Mouse (Mus musculus): Measurements from ENCODE around the gene Slit2. TPM values are rescaled to one million over a fixed set of nuclear protein-coding genes. Genes with fewer than 3 reads are reported as not detected.

The Slit2 gene
- polyA plus RNA-seq, 1 experiment from 2014 or later, result 19.4 TPM

- 26% methylated on average over 1 of the region's 1 CpGs for WGBS
- Histone ChIP-seq H3K4me1 (ENCODE audit: control insufficient read depth, insufficient read depth, low read length) (no peaks in the 10 kb centered on the region), H3K27me3 (ENCODE audit: control insufficient read depth, insufficient read depth, low read length) (no peaks in the 10 kb centered on the region), H3K4me2 (ENCODE audit: low read depth, low read length) (no peak overlapping the region), H3K9ac (replicated peaks; ENCODE audit: low read length) (no peak overlapping the region), H3K36me3 (replicated peaks; ENCODE audit: control insufficient read depth, insufficient read depth, low read depth, low read length) (no peaks in the 10 kb centered on the region), H3K27ac (replicated peaks; ENCODE audit: low read depth, low read length) (no peak overlapping the region), H3K9me3 (replicated peaks; ENCODE audit: control insufficient read depth, low read length) (no peaks in the 10 kb centered on the region), H3K4me3 (ENCODE audit: low read depth, low read length) (no peak overlapping the region)
- no peak for DNase-seq (ENCODE audit: low spot score)
- peak; percentile 59; the same call in 1 of the 2 replicates for ATAC-seq (replicated peaks; ENCODE audit: insufficient number of reproducible peaks, low FRiP score, low TSS enrichment, low read depth)
Measured at GRCm38 (mm10) chr5:48078730-48079129, 95.8 kb downstream of the Slit2 start.

GRCm38 (mm10) chr5:48081223-48081881, 98.4 kb downstream of the Slit2 start:
- peak; percentile 28 for DNase-seq (ENCODE audit: low spot score)
- H3K36me3 ChIP-seq (replicated peaks; ENCODE audit: control insufficient read depth, insufficient read depth, low read depth, low read length), result no peaks in the 10 kb centered on the region
- no peak overlapping the region for H3K27ac ChIP-seq (replicated peaks; ENCODE audit: low read depth, low read length)
- H3K4me1 ChIP-seq (ENCODE audit: control insufficient read depth, insufficient read depth, low read length), result no peaks in the 10 kb centered on the region
- no peaks in the 10 kb centered on the region for H3K27me3 ChIP-seq (ENCODE audit: control insufficient read depth, insufficient read depth, low read length)
- H3K9me3 ChIP-seq (replicated peaks; ENCODE audit: control insufficient read depth, low read length), result no peaks in the 10 kb centered on the region
- H3K4me3 ChIP-seq (ENCODE audit: low read depth, low read length), result no peak overlapping the region
- H3K9ac ChIP-seq (replicated peaks; ENCODE audit: low read length), result no peak overlapping the region
- no peak overlapping the region for H3K4me2 ChIP-seq (ENCODE audit: low read depth, low read length)
- WGBS, result 63% methylated on average over 8 of the region's 8 CpGs
- ATAC-seq (replicated peaks; ENCODE audit: insufficient number of reproducible peaks, low FRiP score, low TSS enrichment, low read depth), result no peak; the same call in 1 of the 2 replicates

DNA sequence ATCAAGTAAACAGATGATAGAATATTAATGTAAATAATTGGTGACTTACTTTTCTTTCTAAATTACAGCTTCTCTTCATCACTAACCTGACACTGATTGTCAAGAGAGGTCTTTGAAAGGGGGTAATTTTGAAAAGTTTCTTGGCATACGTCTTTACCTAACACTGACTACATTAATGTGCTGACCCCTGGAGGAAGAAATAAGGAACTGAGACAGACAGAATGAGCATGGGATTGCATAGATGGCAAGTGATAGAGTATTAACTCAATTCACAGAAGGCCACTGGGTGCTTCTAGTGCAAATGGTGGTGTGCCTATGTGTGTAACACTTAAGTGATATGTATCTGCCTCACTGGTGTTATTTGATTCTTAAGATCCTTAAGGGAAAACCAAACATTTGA, 130.5 kb downstream of the Slit2 start:
- H3K9ac ChIP-seq (replicated peaks; ENCODE audit: low read length), result no peak overlapping the region
- 23% methylated on average over 1 of the region's 1 CpGs for WGBS
- H3K36me3 ChIP-seq (replicated peaks; ENCODE audit: control insufficient read depth, insufficient read depth, low read depth, low read length), result no peaks in the 10 kb centered on the region
- no peaks in the 10 kb centered on the region for H3K9me3 ChIP-seq (replicated peaks; ENCODE audit: control insufficient read depth, low read length)
- ATAC-seq (replicated peaks; ENCODE audit: insufficient number of reproducible peaks, low FRiP score, low TSS enrichment, low read depth) (no peak), DNase-seq (ENCODE audit: low spot score) (no peak)
- H3K27ac ChIP-seq (replicated peaks; ENCODE audit: low read depth, low read length), result no peak overlapping the region
- H3K4me2 ChIP-seq (ENCODE audit: low read depth, low read length), result no peak overlapping the region
- no peaks in the 10 kb centered on the region for H3K4me1 ChIP-seq (ENCODE audit: control insufficient read depth, insufficient read depth, low read length)
- no peak overlapping the region for H3K4me3 ChIP-seq (ENCODE audit: low read depth, low read length)
- H3K27me3 ChIP-seq (ENCODE audit: control insufficient read depth, insufficient read depth, low read length), result no peaks in the 10 kb centered on the region

DNA sequence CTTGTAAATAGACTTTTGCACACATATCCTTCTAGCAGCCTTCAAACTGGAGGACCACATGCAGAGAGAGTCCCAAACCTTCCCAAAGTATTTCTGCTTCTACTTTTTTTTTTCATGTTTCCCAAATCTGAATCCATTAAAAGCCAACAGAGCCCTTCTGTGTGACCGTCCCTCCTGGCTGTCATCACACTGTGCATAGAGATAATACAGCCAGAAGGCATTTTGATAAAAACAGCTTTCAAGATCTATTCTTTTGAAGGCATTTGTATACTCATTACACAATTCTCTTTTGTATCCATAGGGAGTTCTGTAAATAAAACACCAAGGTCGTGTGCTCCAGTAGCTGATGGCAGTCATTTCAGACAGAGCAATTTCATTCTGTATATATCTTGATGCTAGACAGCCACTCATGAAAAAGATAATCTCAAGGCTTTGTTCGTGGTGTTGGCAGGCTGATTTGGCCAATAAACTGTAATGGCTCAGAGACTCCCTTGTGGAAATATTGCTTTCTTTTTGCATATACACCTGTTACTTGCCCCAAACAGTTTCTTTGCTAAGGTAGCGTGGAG, 132.1 kb downstream of the Slit2 start:
- no peak for DNase-seq (ENCODE audit: low spot score)
- no peaks in the 10 kb centered on the region for H3K4me1 ChIP-seq (ENCODE audit: control insufficient read depth, insufficient read depth, low read length)
- H3K27ac ChIP-seq (replicated peaks; ENCODE audit: low read depth, low read length), result no peak overlapping the region
- ATAC-seq (replicated peaks; ENCODE audit: insufficient number of reproducible peaks, low FRiP score, low TSS enrichment, low read depth), result no peak
- no peaks in the 10 kb centered on the region for H3K27me3 ChIP-seq (ENCODE audit: control insufficient read depth, insufficient read depth, low read length)
- no peaks in the 10 kb centered on the region for H3K9me3 ChIP-seq (replicated peaks; ENCODE audit: control insufficient read depth, low read length)
- H3K4me2 ChIP-seq (ENCODE audit: low read depth, low read length), result no peak overlapping the region
- H3K9ac ChIP-seq (replicated peaks; ENCODE audit: low read length), result no peak overlapping the region
- 68% methylated on average over 4 of the region's 4 CpGs for WGBS
- H3K36me3 ChIP-seq (replicated peaks; ENCODE audit: control insufficient read depth, insufficient read depth, low read depth, low read length), result no peaks in the 10 kb centered on the region
- no peak overlapping the region for H3K4me3 ChIP-seq (ENCODE audit: low read depth, low read length)

GRCm38 (mm10) chr5:48122651-48123050, 139.7 kb downstream of the Slit2 start:
- H3K27ac ChIP-seq (replicated peaks; ENCODE audit: low read depth, low read length), result no peak overlapping the region
- no peak overlapping the region for H3K4me3 ChIP-seq (ENCODE audit: low read depth, low read length)
- no peak for DNase-seq (ENCODE audit: low spot score)
- H3K27me3 ChIP-seq (ENCODE audit: control insufficient read depth, insufficient read depth, low read length), result no peaks in the 10 kb centered on the region
- no peaks in the 10 kb centered on the region for H3K9me3 ChIP-seq (replicated peaks; ENCODE audit: control insufficient read depth, low read length)
- no peaks in the 10 kb centered on the region for H3K36me3 ChIP-seq (replicated peaks; ENCODE audit: control insufficient read depth, insufficient read depth, low read depth, low read length)
- ATAC-seq (replicated peaks; ENCODE audit: insufficient number of reproducible peaks, low FRiP score, low TSS enrichment, low read depth), result no peak
- H3K4me1 ChIP-seq (ENCODE audit: control insufficient read depth, insufficient read depth, low read length), result no peaks in the 10 kb centered on the region; the same call in 1 of the 2 replicates
- no peak overlapping the region for H3K4me2 ChIP-seq (ENCODE audit: low read depth, low read length)
- WGBS, result 83% methylated on average over 5 of the region's 5 CpGs
- no peak overlapping the region for H3K9ac ChIP-seq (replicated peaks; ENCODE audit: low read length)

GRCm38 (mm10) chr5:48125770-48126423, 143.0 kb downstream of the Slit2 start:
- peak; percentile 73 for DNase-seq (ENCODE audit: low spot score)
- no peak for ATAC-seq (replicated peaks; ENCODE audit: insufficient number of reproducible peaks, low FRiP score, low TSS enrichment, low read depth)
- H3K9me3 ChIP-seq (replicated peaks; ENCODE audit: control insufficient read depth, low read length), result no peaks in the 10 kb centered on the region
- 78% methylated on average over 3 of the region's 3 CpGs for WGBS
- H3K27ac ChIP-seq (replicated peaks; ENCODE audit: low read depth, low read length), result no peak overlapping the region
- H3K27me3 ChIP-seq (ENCODE audit: control insufficient read depth, insufficient read depth, low read length), result no peaks in the 10 kb centered on the region
- H3K36me3 ChIP-seq (replicated peaks; ENCODE audit: control insufficient read depth, insufficient read depth, low read depth, low read length), result no peaks in the 10 kb centered on the region
- H3K4me2 ChIP-seq (ENCODE audit: low read depth, low read length), result no peak overlapping the region
- H3K9ac ChIP-seq (replicated peaks; ENCODE audit: low read length), result no peak overlapping the region
- no peaks in the 10 kb centered on the region; the same call in 1 of the 2 replicates for H3K4me1 ChIP-seq (ENCODE audit: control insufficient read depth, insufficient read depth, low read length)
- H3K4me3 ChIP-seq (ENCODE audit: low read depth, low read length), result no peak overlapping the region

- no peaks in the 10 kb centered on the region for H3K9me3 ChIP-seq (replicated peaks; ENCODE audit: control insufficient read depth, low read length)
- ATAC-seq (replicated peaks; ENCODE audit: insufficient number of reproducible peaks, low FRiP score, low TSS enrichment, low read depth), result no peak
- WGBS, result 91% methylated on average over 4 of the region's 4 CpGs
- H3K4me2 ChIP-seq (ENCODE audit: low read depth, low read length), result no peak overlapping the region
- H3K9ac ChIP-seq (replicated peaks; ENCODE audit: low read length), result no peak overlapping the region
- no peaks in the 10 kb centered on the region for H3K36me3 ChIP-seq (replicated peaks; ENCODE audit: control insufficient read depth, insufficient read depth, low read depth, low read length)
- H3K27ac ChIP-seq (replicated peaks; ENCODE audit: low read depth, low read length), result no peak overlapping the region
- H3K4me3 ChIP-seq (ENCODE audit: low read depth, low read length), result no peak overlapping the region
- no peaks in the 10 kb centered on the region for H3K4me1 ChIP-seq (ENCODE audit: control insufficient read depth, insufficient read depth, low read length)
- no peak for DNase-seq (ENCODE audit: low spot score)
- no peaks in the 10 kb centered on the region for H3K27me3 ChIP-seq (ENCODE audit: control insufficient read depth, insufficient read depth, low read length)
Measured at GRCm38 (mm10) chr5:48129981-48130380, 147.0 kb downstream of the Slit2 start.

GRCm38 (mm10) chr5:48136571-48136970, 153.6 kb downstream of the Slit2 start:
- Histone ChIP-seq H3K27me3 (ENCODE audit: control insufficient read depth, insufficient read depth, low read length) (no peaks in the 10 kb centered on the region), H3K9me3 (replicated peaks; ENCODE audit: control insufficient read depth, low read length) (no peaks in the 10 kb centered on the region), H3K4me1 (ENCODE audit: control insufficient read depth, insufficient read depth, low read length) (no peaks in the 10 kb centered on the region), H3K9ac (replicated peaks; ENCODE audit: low read length) (no peak overlapping the region), H3K4me2 (ENCODE audit: low read depth, low read length) (no peak overlapping the region), H3K27ac (replicated peaks; ENCODE audit: low read depth, low read length) (no peak overlapping the region), H3K4me3 (ENCODE audit: low read depth, low read length) (no peak overlapping the region), H3K36me3 (replicated peaks; ENCODE audit: control insufficient read depth, insufficient read depth, low read depth, low read length) (no peaks in the 10 kb centered on the region)
- peak; percentile 56 for DNase-seq (ENCODE audit: low spot score)
- no peak for ATAC-seq (replicated peaks; ENCODE audit: insufficient number of reproducible peaks, low FRiP score, low TSS enrichment, low read depth)
- WGBS, result 18% methylated on average over 3 of the region's 3 CpGs
